Mouse (Mus musculus) limb, embryonic 15.5 days (tissue): ENCODE data around the gene Paqr7. TPM values are rescaled to one million over a fixed set of nuclear protein-coding genes. Genes with fewer than 3 reads are reported as not detected.

Source experiments
- ATAC-seq: fragments of 200-750 bp; cut with Nextera tagmentation; 2 replicates; pipeline ENCODE4 v1.8.0; 2017; ENCODE audit warnings: low read depth, moderate TSS enrichment; ENCODE audit not compliant: insufficient number of reproducible peaks, low FRiP score, low TSS enrichment
- H3K27ac ChIP-seq: fragments of 300-500 bp; sonication (generic); 2 replicates; pipeline ENCODE4 v1.5.1; 2015; ENCODE audit warnings: moderate library complexity, mild to moderate bottlenecking, inconsistent platforms
- H3K27me3 ChIP-seq: fragments of 300-500 bp; sonication (generic); 2 replicates; pipeline ENCODE4 v1.6.1; 2015; ENCODE audit warnings: inconsistent platforms
- H3K36me3 ChIP-seq: fragments of 300-500 bp; sonication (generic); 2 replicates; pipeline ENCODE4 v1.6.1; 2015; ENCODE audit warnings: inconsistent platforms
- H3K4me1 ChIP-seq: fragments of 300-500 bp; sonication (generic); 2 replicates; pipeline ENCODE4 v1.6.1; 2015; ENCODE audit warnings: inconsistent platforms
- H3K4me2 ChIP-seq: fragments of 300-500 bp; sonication (generic); 2 replicates; pipeline ENCODE4 v1.6.1; 2015; ENCODE audit warnings: mild to moderate bottlenecking, inconsistent platforms
- H3K4me3 ChIP-seq: fragments of 300-500 bp; sonication (generic); 2 replicates; pipeline ENCODE4 v1.5.1; 2015; ENCODE audit warnings: mild to moderate bottlenecking, inconsistent platforms
- H3K9ac ChIP-seq: fragments of 300-500 bp; sonication (generic); 2 replicates; pipeline ENCODE4 v1.6.1; 2015; ENCODE audit warnings: inconsistent platforms
- H3K9me3 ChIP-seq: fragments of 300-500 bp; sonication (generic); 2 replicates; pipeline ENCODE4 v1.6.1; 2016; ENCODE audit warnings: inconsistent platforms
- WGBS: fragments of 180-500 bp; shearing (Covaris S2); methylation state at CpG from one replicate; pipeline ENCODE4 v1.1.7; 2015; 5-methylcytosine and 5-hydroxymethylcytosine counted together
- polyA plus RNA-seq: library from polyadenylated mRNA; unstranded; fragments of >200 nt; fragmentation: Nextera tagmentation; extraction: Ambion mirVana; gene quantifications from 2 replicates; pipeline ENCODE4 v1.2.1, GENCODE M21; 2015

Gene Paqr7
- polyA plus RNA-seq = 6.1 and 6.3 TPM in 2 replicates

GRCm38 (mm10) chr4:134496595-134497210, at the start of gene Paqr7:
Gene Paqr7 (plus strand): TSS chr4:134496697.
- Histone ChIP-seq H3K4me3 (peak within 1 kb of the TSS; percentile 58), H3K27me3 (no peaks in the 10 kb centered on the region), H3K4me2 (peak within 1 kb of the TSS; percentile 98), H3K9ac (peak within 1 kb of the TSS; percentile 44), H3K36me3 (no peaks in the 10 kb centered on the region), H3K4me1 (peaks cover 33% of the 10 kb centered on the region), H3K27ac (peak within 1 kb of the TSS; percentile 61), H3K9me3 (no peaks in the 10 kb centered on the region)
- no peak for ATAC-seq
- WGBS = 3% methylated on average over 35 of the region's 35 CpGs

- H3K27ac ChIP-seq = no peak overlapping the region
- H3K9me3 ChIP-seq = no peaks in the 10 kb centered on the region
- peaks cover 14% of the 10 kb centered on the region for H3K4me1 ChIP-seq
- H3K36me3 ChIP-seq = no peaks in the 10 kb centered on the region
- 55% methylated on average over 23 of the region's 23 CpGs for WGBS
- no peak overlapping the region for H3K4me2 ChIP-seq
- no peak overlapping the region for H3K4me3 ChIP-seq
- no peak overlapping the region for H3K9ac ChIP-seq
- no peak for ATAC-seq
- peaks cover 29% of the 10 kb centered on the region for H3K27me3 ChIP-seq
Observed at GRCm38 (mm10) chr4:134447966-134448365, 48.5 kb upstream of the Paqr7 start.

- Histone ChIP-seq H3K27me3 (peaks cover 42% of the 10 kb centered on the region), H3K4me1 (peaks cover 18% of the 10 kb centered on the region), H3K4me3 (no peak overlapping the region), H3K4me2 (no peak overlapping the region), H3K27ac (no peak overlapping the region), H3K9me3 (no peaks in the 10 kb centered on the region), H3K36me3 (no peaks in the 10 kb centered on the region), H3K9ac (no peak overlapping the region)
- ATAC-seq = no peak
- 27% methylated on average over 12 of the region's 13 CpGs for WGBS
Observed at GRCm38 (mm10) chr4:134449595-134450391, 46.7 kb upstream of the Paqr7 start.

GRCm38 (mm10) chr4:134450392-134451195, 45.9 kb upstream of the Paqr7 start:
- H3K4me2 ChIP-seq = no peak overlapping the region
- H3K4me3 ChIP-seq = no peak overlapping the region
- peaks cover 22% of the 10 kb centered on the region for H3K4me1 ChIP-seq
- H3K27ac ChIP-seq = no peak overlapping the region
- WGBS = 24% methylated on average over 20 of the region's 20 CpGs
- no peaks in the 10 kb centered on the region for H3K9me3 ChIP-seq
- H3K9ac ChIP-seq = no peak overlapping the region
- no peak for ATAC-seq
- no peaks in the 10 kb centered on the region for H3K36me3 ChIP-seq
- peaks cover 42% of the 10 kb centered on the region for H3K27me3 ChIP-seq

GRCm38 (mm10) chr4:134451484-134451883, 45.0 kb upstream of the Paqr7 start:
- Histone ChIP-seq H3K36me3 (no peaks in the 10 kb centered on the region), H3K9me3 (no peaks in the 10 kb centered on the region), H3K27me3 (peaks cover 43% of the 10 kb centered on the region), H3K4me2 (no peak overlapping the region), H3K4me3 (no peak overlapping the region), H3K9ac (no peak overlapping the region), H3K4me1 (peaks cover 22% of the 10 kb centered on the region), H3K27ac (no peak overlapping the region)
- no peak for ATAC-seq
- 70% methylated on average over 9 of the region's 9 CpGs for WGBS

GRCm38 (mm10) chr4:134453619-134454400, 42.7 kb upstream of the Paqr7 start:
- H3K36me3 ChIP-seq = no peaks in the 10 kb centered on the region
- H3K27me3 ChIP-seq = peaks cover 39% of the 10 kb centered on the region
- no peak overlapping the region for H3K9ac ChIP-seq
- whole genome bisulfite sequencing = 27% methylated on average over 34 of the region's 34 CpGs
- H3K27ac ChIP-seq = no peak overlapping the region
- no peaks in the 10 kb centered on the region for H3K9me3 ChIP-seq
- no peak overlapping the region for H3K4me3 ChIP-seq
- no peak for ATAC-seq
- peaks cover 22% of the 10 kb centered on the region for H3K4me1 ChIP-seq
- H3K4me2 ChIP-seq = no peak overlapping the region

- Histone ChIP-seq H3K27me3 (peaks cover 39% of the 10 kb centered on the region), H3K27ac (no peak overlapping the region), H3K36me3 (no peaks in the 10 kb centered on the region), H3K4me3 (no peak overlapping the region), H3K9me3 (no peaks in the 10 kb centered on the region), H3K9ac (no peak overlapping the region), H3K4me1 (peaks cover 15% of the 10 kb centered on the region), H3K4me2 (no peak overlapping the region)
- no peak for ATAC-seq
- WGBS = 46% methylated on average over 6 of the region's 6 CpGs
Observed at GRCm38 (mm10) chr4:134455310-134455709, 41.2 kb upstream of the Paqr7 start.

- peaks cover 24% of the 10 kb centered on the region for H3K27me3 ChIP-seq
- no peak overlapping the region for H3K4me3 ChIP-seq
- WGBS = 52% methylated on average over 7 of the region's 7 CpGs
- H3K9ac ChIP-seq = no peak overlapping the region
- H3K4me1 ChIP-seq = peaks cover 8% of the 10 kb centered on the region; the same call in 1 of the 2 replicates
- H3K27ac ChIP-seq = no peak overlapping the region
- ATAC-seq = no peak
- no peaks in the 10 kb centered on the region for H3K9me3 ChIP-seq
- H3K4me2 ChIP-seq = no peak overlapping the region
- H3K36me3 ChIP-seq = no peaks in the 10 kb centered on the region
Observed at GRCm38 (mm10) chr4:134457130-134457825, 39.2 kb upstream of the Paqr7 start.

- Histone ChIP-seq H3K9me3 (no peaks in the 10 kb centered on the region), H3K4me1 (0 out of 2 replicates have a peak, but pooled peaks cover 4% of the 10 kb centered on the region), H3K4me2 (no peak overlapping the region), H3K4me3 (no peak overlapping the region), H3K27ac (no peak overlapping the region), H3K27me3 (peaks cover 10% of the 10 kb centered on the region), H3K36me3 (no peaks in the 10 kb centered on the region), H3K9ac (no peak overlapping the region)
- WGBS = 75% methylated on average over 5 of the region's 5 CpGs
- ATAC-seq = no peak
Observed at GRCm38 (mm10) chr4:134458856-134459255, 37.6 kb upstream of the Paqr7 start.

- Histone ChIP-seq H3K4me3 (no peak overlapping the region), H3K4me2 (no peak overlapping the region), H3K4me1 (0 out of 2 replicates have a peak, but pooled peaks cover 1% of the 10 kb centered on the region), H3K9me3 (no peaks in the 10 kb centered on the region), H3K27ac (no peak overlapping the region), H3K9ac (no peak overlapping the region), H3K36me3 (no peaks in the 10 kb centered on the region), H3K27me3 (peaks cover 5% of the 10 kb centered on the region; the same call in 1 of the 2 replicates)
- 80% methylated on average over 10 of the region's 10 CpGs for WGBS
- no peak for ATAC-seq
Observed at GRCm38 (mm10) chr4:134460277-134460676, 36.2 kb upstream of the Paqr7 start.

- Histone ChIP-seq H3K36me3 (no peaks in the 10 kb centered on the region), H3K4me2 (no peak overlapping the region), H3K27ac (no peak overlapping the region), H3K4me3 (no peak overlapping the region), H3K4me1 (no peaks in the 10 kb centered on the region), H3K27me3 (no peaks in the 10 kb centered on the region), H3K9me3 (no peaks in the 10 kb centered on the region), H3K9ac (no peak overlapping the region)
- whole genome bisulfite sequencing = 82% methylated on average over 5 of the region's 5 CpGs
- ATAC-seq = no peak
Observed at GRCm38 (mm10) chr4:134461252-134461651, 35.2 kb upstream of the Paqr7 start.
